Mouse (Mus musculus) testis, adult 2 months (tissue): ENCODE data around the gene Ehhadh.

Experiments
- CTCF ChIP-seq: fragments of 200-500 bp; IDR thresholded peaks from 2 replicates; pipeline ENCODE4 v1.5.1; 2012; ENCODE audit warnings: low read depth, mild to moderate bottlenecking, inconsistent platforms, low read length, moderate library complexity; ENCODE audit not compliant: control insufficient read depth, insufficient read depth, insufficient replicate concordance
- POLR2A ChIP-seq: fragments of 200-500 bp; IDR thresholded peaks from 2 replicates; pipeline ENCODE4 v1.6.1; 2012; ENCODE audit warnings: low read depth, mild to moderate bottlenecking, inconsistent platforms, low read length, moderate library complexity; ENCODE audit not compliant: control insufficient read depth

DNA sequence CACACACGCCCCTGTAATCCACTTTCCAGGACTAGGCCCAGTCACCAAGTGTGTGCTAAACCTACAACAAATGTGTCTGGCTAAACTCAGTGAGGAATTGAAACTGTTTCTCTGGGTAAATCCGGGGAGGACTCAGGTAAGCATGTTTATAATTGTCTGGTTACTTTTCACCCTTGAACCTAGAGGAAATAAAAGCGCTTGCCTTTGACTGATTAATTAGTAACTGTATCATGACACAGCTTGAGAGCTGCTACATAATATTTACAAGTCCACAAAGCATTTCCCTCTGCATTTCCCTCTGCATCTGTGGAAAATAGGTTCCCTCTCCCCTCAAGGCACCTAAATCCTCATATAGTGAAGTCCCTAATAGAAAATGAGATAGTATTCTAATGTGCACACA lies 6.3 kb downstream of the Ehhadh start:
- TF ChIP-seq POLR2A, result no peak
- no peak for TF ChIP-seq CTCF
